Mouse (Mus musculus) G1E (cell line): ENCODE data around the gene Gucy2e.

Source experiments
- CTCF ChIP-seq: IDR thresholded peaks from 2 replicates; pipeline ENCODE4 v1.5.1; 2012; ENCODE audit warnings: low read depth, low read length, inconsistent platforms, mixed read lengths
- GATA1 ChIP-seq: IDR thresholded peaks from 2 replicates; pipeline ENCODE4 v1.6.1; 2012; ENCODE audit warnings: borderline replicate concordance, low read length, inconsistent platforms, mixed read lengths
- POLR2AphosphoS5 ChIP-seq: IDR thresholded peaks from 2 replicates; pipeline ENCODE4 v1.6.1; 2012; ENCODE audit warnings: low read depth, low read length, inconsistent platforms; ENCODE audit not compliant: insufficient replicate concordance
- TAL1 ChIP-seq: conservative IDR thresholded peaks from 2 replicates; pipeline ENCODE4 v1.6.1; 2012; ENCODE audit warnings: low read depth, low read length, inconsistent platforms, mixed read lengths

DNA sequence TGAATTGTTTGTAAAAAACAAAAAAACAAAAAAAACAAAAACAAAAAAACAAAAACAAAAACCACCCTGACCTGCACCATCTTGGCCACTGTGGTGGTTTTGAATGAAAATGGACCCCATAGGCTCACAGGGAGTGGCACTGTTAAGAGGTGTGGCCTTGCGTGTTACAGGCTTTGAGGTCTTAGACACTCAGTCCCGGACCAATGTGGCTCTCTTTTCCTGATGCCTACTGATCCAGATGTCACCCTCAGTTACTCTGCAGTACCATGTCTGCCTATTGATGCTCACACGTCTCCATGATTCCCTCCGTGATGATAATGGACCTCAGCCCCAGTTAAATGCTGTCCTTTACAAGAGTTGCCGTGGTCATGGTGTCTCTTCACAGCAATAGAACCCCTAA, 19.4 kb downstream of the Gucy2e start:
- TF ChIP-seq TAL1 (no peak), CTCF (no peak), GATA1 (no peak), POLR2AphosphoS5 (no peak)
